22 mouse cellular contexts compared by ENCODE assay signal in the genomic region with DNA sequence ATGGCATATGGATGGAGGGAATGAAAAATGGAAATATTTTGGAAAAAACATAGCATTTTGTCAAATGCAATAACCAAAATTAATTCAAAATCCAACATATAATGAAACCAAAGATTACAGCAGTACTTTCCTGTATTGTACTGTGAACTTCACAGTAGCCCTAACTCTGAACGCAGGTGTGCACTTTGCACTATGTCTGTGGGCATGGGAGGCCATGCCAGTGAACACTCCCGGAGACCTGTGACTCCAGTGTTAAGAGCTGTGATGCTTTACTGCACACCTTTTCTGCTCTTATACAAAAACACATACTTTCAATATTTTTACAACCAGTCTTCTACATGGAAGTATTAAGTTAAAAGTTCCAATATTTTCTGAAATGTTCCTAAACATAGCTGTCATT.
A peak's percentile ranks its signal among the peaks of the same experiment; 100 is the strongest.
DNase-seq lines count a peak whose midpoint lies in the region; ATAC-seq and TF ChIP-seq lines count a peak whose summit lies in the region.
"Had no signal": no experiment of that assay in that cellular context is flagged by ENCODE, and none has a peak within 500 bp of the region (broad histone marks: within the 10 kb centered on the region; RNA-seq: fewer than 3 reads in every experiment).

No protein-coding gene starts in this region.

- H3K4me2 ChIP-seq in liver, embryonic 11.5 days = no peak overlapping the region
- no peak overlapping the region for H3K4me2 ChIP-seq in intestine, embryonic 16.5 days (ENCODE audit: low read depth, low read length)
- H3K4me2 ChIP-seq: embryonic facial prominence, embryonic 12.5 days; forebrain, embryonic 13.5 days; forebrain, embryonic 15.5 days had no signal

- DNase-seq in liver, adult 2 months (ENCODE audit: extremely low read depth, low read depth, low spot score) = peak; percentile 44
- DNase-seq in liver, embryonic 11.5 days (ENCODE audit: low spot score) = no peak
- DNase-seq in MN1 (ENCODE audit: low spot score) = no peak
- DNase-seq: adrenal gland, adult 2 months; adrenal gland, postnatal 10 days; adrenal gland, postnatal 25 days; B cell, adult 2 months; cerebellum, adult 11-12 months; cerebellum, adult 2 months; cerebellum, adult 9-10 months; cerebellum, postnatal 10 days; cerebellum, postnatal 25 days; forebrain, postnatal 0 days had no signal

- peaks cover 6% of the 10 kb centered on the region; the same call in 1 of the 2 replicates for H3K79me2 ChIP-seq in liver, adult 2 months (ENCODE audit: control insufficient read depth, insufficient read depth, low read length)

- H3K27ac ChIP-seq in liver, adult 2 months (replicated peaks; ENCODE audit: insufficient read depth, low read depth, low read length) = no peak overlapping the region
- no peak overlapping the region for H3K27ac ChIP-seq in liver, embryonic 11.5 days (ENCODE audit: low read depth, low read length)
- H3K27ac ChIP-seq in intestine, embryonic 16.5 days (ENCODE audit: low read length) = no peak overlapping the region
- H3K27ac ChIP-seq: embryonic facial prominence, embryonic 10.5 days; embryonic facial prominence, embryonic 12.5 days; forebrain, embryonic 13.5 days; forebrain, embryonic 15.5 days had no signal

- no peak for TF ChIP-seq CTCF in liver, adult 2 months (IDR thresholded peaks at IDR 0.05; ENCODE audit: low read depth, low read length)

- peaks cover 2% of the 10 kb centered on the region; the same call in 1 of the 2 replicates for H3K4me1 ChIP-seq in liver, adult 2 months (ENCODE audit: control insufficient read depth, insufficient read depth, low read length)
- H3K4me1 ChIP-seq in liver, embryonic 11.5 days (replicated peaks; ENCODE audit: control insufficient read depth, insufficient read depth, low read length) = no peaks in the 10 kb centered on the region; the same call in 1 of the 2 replicates
- no peaks in the 10 kb centered on the region; the same call in 1 of the 2 replicates for H3K4me1 ChIP-seq in intestine, embryonic 16.5 days (ENCODE audit: control insufficient read depth, insufficient read depth, low read length)
- H3K4me1 ChIP-seq: embryonic facial prominence, embryonic 10.5 days; embryonic facial prominence, embryonic 12.5 days; forebrain, embryonic 13.5 days; forebrain, embryonic 15.5 days had no signal

- no peaks in the 10 kb centered on the region for H3K9me3 ChIP-seq in liver, embryonic 11.5 days (ENCODE audit: control insufficient read depth, low read length)
- H3K9me3 ChIP-seq in intestine, embryonic 16.5 days (ENCODE audit: control insufficient read depth, low read length) = no peaks in the 10 kb centered on the region
- H3K9me3 ChIP-seq: embryonic facial prominence, embryonic 10.5 days; embryonic facial prominence, embryonic 12.5 days; forebrain, embryonic 13.5 days; forebrain, embryonic 15.5 days had no signal

- TF ChIP-seq POLR2A in liver, adult 2 months (IDR thresholded peaks at IDR 0.05; ENCODE audit: extremely low read depth, insufficient read depth, low read length) = no peak

- no peak overlapping the region for H3K9ac ChIP-seq in liver, adult 2 months (ENCODE audit: low read depth, low read length)
- no peak overlapping the region for H3K9ac ChIP-seq in liver, embryonic 11.5 days (ENCODE audit: low read depth, low read length)
- no peak overlapping the region for H3K9ac ChIP-seq in intestine, embryonic 16.5 days (ENCODE audit: low read depth, low read length)
- H3K9ac ChIP-seq: embryonic facial prominence, embryonic 12.5 days; forebrain, embryonic 13.5 days; forebrain, embryonic 15.5 days; forebrain, postnatal 0 days had no signal

- 31% methylated on average over 2 of the region's 2 CpGs for WGBS in liver, adult 2 months
- 96% methylated on average over 2 of the region's 2 CpGs for WGBS in liver, embryonic 11.5 days
- WGBS in intestine, embryonic 16.5 days = 73% methylated on average over 2 of the region's 2 CpGs

- H3K4me3 ChIP-seq in liver, adult 2 months (ENCODE audit: insufficient read depth, low read depth, low read length) = no peak overlapping the region
- no peak overlapping the region for H3K4me3 ChIP-seq in liver, embryonic 11.5 days (ENCODE audit: low read depth, low read length)
- H3K4me3 ChIP-seq in intestine, embryonic 16.5 days (ENCODE audit: low read length) = no peak overlapping the region
- H3K4me3 ChIP-seq: embryonic facial prominence, embryonic 10.5 days; embryonic facial prominence, embryonic 12.5 days; forebrain, embryonic 13.5 days; forebrain, embryonic 15.5 days had no signal

- peaks cover 30% of the 10 kb centered on the region for H3K36me3 ChIP-seq in liver, adult 2 months (ENCODE audit: control insufficient read depth, insufficient read depth, low read length)
- no peaks in the 10 kb centered on the region; the same call in 1 of the 2 replicates for H3K36me3 ChIP-seq in liver, embryonic 11.5 days (ENCODE audit: control insufficient read depth, insufficient read depth, low read length)
- no peaks in the 10 kb centered on the region; the same call in 1 of the 2 replicates for H3K36me3 ChIP-seq in intestine, embryonic 16.5 days (ENCODE audit: control insufficient read depth, insufficient read depth, low read length)

- H3K27me3 ChIP-seq in liver, adult 2 months (ENCODE audit: control insufficient read depth, insufficient read depth, low read length) = no peaks in the 10 kb centered on the region
- H3K27me3 ChIP-seq in liver, embryonic 11.5 days (replicated peaks; ENCODE audit: control insufficient read depth, insufficient read depth, low read length) = no peaks in the 10 kb centered on the region
- H3K27me3 ChIP-seq in intestine, embryonic 16.5 days (replicated peaks; ENCODE audit: control insufficient read depth, insufficient read depth, low read length) = no peaks in the 10 kb centered on the region
- H3K27me3 ChIP-seq: embryonic facial prominence, embryonic 12.5 days; forebrain, embryonic 13.5 days; forebrain, embryonic 15.5 days; Patski had no signal

- no peak for ATAC-seq in liver, embryonic 11.5 days (replicated peaks; ENCODE audit: low FRiP score)
- ATAC-seq in intestine, embryonic 16.5 days = peak; percentile 71
- ATAC-seq in megakaryocyte progenitor cell, adult 5-6 weeks (replicated peaks; ENCODE audit: poor library complexity) = no peak
- ATAC-seq: activated CD4-positive, CD25-positive, alpha-beta regulatory T cell, adult 4 months; CD4-positive, CD25-positive, alpha-beta regulatory T cell, adult 4 months; forebrain, embryonic 13.5 days; forebrain, embryonic 15.5 days; forebrain, postnatal 0 days; Patski had no signal
